Mouse (Mus musculus) ZHBTc4 (cell line): ENCODE results near the gene Asb17.

Source experiments
- DNase-seq: peaks from one replicate; pipeline ENCODE4 v3.0.0-alpha.2; 2011; ENCODE audit warnings: low read depth, low spot score

Asb17 gene

GRCm38 (mm10) chr3:153888141-153888540 lies 44.1 kb downstream of the Asb17 start:
- no peak for DNase-seq

- no peak for DNase-seq
Measured at GRCm38 (mm10) chr3:153889188-153889781, 45.3 kb downstream of the Asb17 start.

- no peak for DNase-seq
Measured at GRCm38 (mm10) chr3:153895454-153895853, 51.4 kb downstream of the Asb17 start.

GRCm38 (mm10) chr3:153897216-153897615 lies 53.2 kb downstream of the Asb17 start:
- no peak for DNase-seq

- no peak for DNase-seq
Measured at GRCm38 (mm10) chr3:153901904-153902303, 57.9 kb downstream of the Asb17 start.

GRCm38 (mm10) chr3:153902595-153902994 lies 58.6 kb downstream of the Asb17 start:
- no peak for DNase-seq

- peak; percentile 85 for DNase-seq
Measured at GRCm38 (mm10) chr3:153904586-153904985, 60.6 kb downstream of the Asb17 start.
